Mouse (Mus musculus): ENCODE data around the gene Thsd4. TPM values are rescaled to one million over a fixed set of nuclear protein-coding genes. Genes with fewer than 3 reads are reported as not detected.

Thsd4 gene
- polyA plus RNA-seq, 1 experiment from 2014 or later = 20.2 TPM

- H3K27ac ChIP-seq (ENCODE audit: low read length) = no peak overlapping the region
- no peaks in the 10 kb centered on the region for H3K36me3 ChIP-seq (ENCODE audit: control insufficient read depth, insufficient read depth, low read length)
- no peaks in the 10 kb centered on the region for H3K27me3 ChIP-seq (replicated peaks; ENCODE audit: control insufficient read depth, insufficient read depth, low read length)
- WGBS = 68% methylated on average over 6 of the region's 6 CpGs
- H3K9ac ChIP-seq (ENCODE audit: low read depth, low read length) = no peak overlapping the region
- H3K4me1 ChIP-seq (ENCODE audit: control insufficient read depth, insufficient read depth, low read length) = no peaks in the 10 kb centered on the region
- no peaks in the 10 kb centered on the region for H3K9me3 ChIP-seq (ENCODE audit: control insufficient read depth, low read length)
- no peak overlapping the region for H3K4me3 ChIP-seq (ENCODE audit: low read length)
- H3K4me2 ChIP-seq (ENCODE audit: low read depth, low read length) = no peak overlapping the region
- ATAC-seq = 0 out of 2 replicates have a peak, but pooled peaks have one; percentile 3
Observed at GRCm38 (mm10) chr9:60218396-60218795, 303.4 kb downstream of the Thsd4 start.

GRCm38 (mm10) chr9:60216029-60216428 is 305.8 kb downstream of the Thsd4 start:
- H3K9ac ChIP-seq (ENCODE audit: low read depth, low read length) = no peak overlapping the region
- no peaks in the 10 kb centered on the region for H3K9me3 ChIP-seq (ENCODE audit: control insufficient read depth, low read length)
- 83% methylated on average over 6 of the region's 6 CpGs for WGBS
- H3K4me2 ChIP-seq (ENCODE audit: low read depth, low read length) = no peak overlapping the region
- H3K27ac ChIP-seq (ENCODE audit: low read length) = no peak overlapping the region
- H3K36me3 ChIP-seq (ENCODE audit: control insufficient read depth, insufficient read depth, low read length) = no peaks in the 10 kb centered on the region
- ATAC-seq = no peak
- H3K4me3 ChIP-seq (ENCODE audit: low read length) = no peak overlapping the region
- no peaks in the 10 kb centered on the region for H3K27me3 ChIP-seq (replicated peaks; ENCODE audit: control insufficient read depth, insufficient read depth, low read length)
- H3K4me1 ChIP-seq (ENCODE audit: control insufficient read depth, insufficient read depth, low read length) = no peaks in the 10 kb centered on the region

GRCm38 (mm10) chr9:60213111-60213510 is 308.7 kb downstream of the Thsd4 start:
- Histone ChIP-seq H3K9ac (ENCODE audit: low read depth, low read length) (no peak overlapping the region), H3K36me3 (ENCODE audit: control insufficient read depth, insufficient read depth, low read length) (no peaks in the 10 kb centered on the region), H3K4me2 (ENCODE audit: low read depth, low read length) (no peak overlapping the region), H3K27ac (ENCODE audit: low read length) (no peak overlapping the region), H3K4me1 (ENCODE audit: control insufficient read depth, insufficient read depth, low read length) (no peaks in the 10 kb centered on the region), H3K4me3 (ENCODE audit: low read length) (no peak overlapping the region), H3K9me3 (ENCODE audit: control insufficient read depth, low read length) (no peaks in the 10 kb centered on the region), H3K27me3 (replicated peaks; ENCODE audit: control insufficient read depth, insufficient read depth, low read length) (no peaks in the 10 kb centered on the region)
- 46% methylated on average over 1 of the region's 1 CpGs for WGBS
- ATAC-seq = no peak

DNA sequence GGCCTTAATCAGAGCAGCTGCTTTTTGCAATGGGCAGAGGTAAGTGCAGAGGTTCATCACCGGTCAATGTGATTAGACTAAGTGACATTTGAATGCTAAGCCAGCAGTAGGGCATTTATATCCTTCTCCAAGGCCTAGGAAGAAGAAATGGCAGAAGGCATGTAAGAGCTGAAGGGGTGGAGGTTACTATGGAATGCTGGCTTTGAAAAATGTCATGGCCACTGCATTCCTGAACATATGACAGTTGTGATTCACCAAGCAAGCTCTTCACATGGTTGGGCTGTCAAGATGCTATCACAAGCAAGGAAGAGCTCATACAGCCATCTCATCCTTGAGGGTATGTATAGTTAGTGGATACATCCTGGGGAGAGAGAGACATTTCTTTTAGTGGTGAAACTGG is 313.0 kb downstream of the Thsd4 start:
- no peak overlapping the region for H3K4me3 ChIP-seq (ENCODE audit: low read length)
- ATAC-seq = no peak
- H3K9me3 ChIP-seq (ENCODE audit: control insufficient read depth, low read length) = no peaks in the 10 kb centered on the region
- H3K9ac ChIP-seq (ENCODE audit: low read depth, low read length) = no peak overlapping the region
- no peaks in the 10 kb centered on the region for H3K27me3 ChIP-seq (replicated peaks; ENCODE audit: control insufficient read depth, insufficient read depth, low read length)
- H3K4me1 ChIP-seq (ENCODE audit: control insufficient read depth, insufficient read depth, low read length) = no peaks in the 10 kb centered on the region
- 83% methylated on average over 1 of the region's 1 CpGs for WGBS
- H3K36me3 ChIP-seq (ENCODE audit: control insufficient read depth, insufficient read depth, low read length) = no peaks in the 10 kb centered on the region
- H3K27ac ChIP-seq (ENCODE audit: low read length) = no peak overlapping the region
- H3K4me2 ChIP-seq (ENCODE audit: low read depth, low read length) = no peak overlapping the region

DNA sequence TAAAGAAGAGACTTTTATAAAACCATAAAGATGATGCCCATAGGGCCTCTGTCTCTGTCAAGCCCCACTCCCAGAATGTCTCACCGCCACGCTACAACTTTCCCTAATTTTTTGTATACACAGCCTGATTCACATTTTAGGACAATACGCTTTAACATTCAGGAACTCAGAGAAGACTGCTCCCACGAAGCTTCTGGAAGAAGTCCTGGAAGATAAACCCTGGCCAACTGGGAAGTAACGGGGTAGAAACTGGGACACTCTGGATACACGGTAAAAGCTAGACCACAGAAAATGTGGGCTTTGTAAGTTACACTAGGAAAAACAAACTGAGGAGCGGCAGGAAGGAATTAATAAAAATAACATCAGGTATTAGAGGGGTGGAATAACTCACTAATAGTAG is 318.7 kb downstream of the Thsd4 start:
- Histone ChIP-seq H3K27ac (ENCODE audit: low read length) (no peak overlapping the region), H3K4me1 (ENCODE audit: control insufficient read depth, insufficient read depth, low read length) (no peaks in the 10 kb centered on the region), H3K36me3 (ENCODE audit: control insufficient read depth, insufficient read depth, low read length) (no peaks in the 10 kb centered on the region), H3K4me2 (ENCODE audit: low read depth, low read length) (no peak overlapping the region), H3K27me3 (replicated peaks; ENCODE audit: control insufficient read depth, insufficient read depth, low read length) (no peaks in the 10 kb centered on the region), H3K9ac (ENCODE audit: low read depth, low read length) (no peak overlapping the region), H3K9me3 (ENCODE audit: control insufficient read depth, low read length) (no peaks in the 10 kb centered on the region), H3K4me3 (ENCODE audit: low read length) (no peak overlapping the region)
- 72% methylated on average over 7 of the region's 7 CpGs for WGBS
- ATAC-seq = no peak

- Histone ChIP-seq H3K4me3 (ENCODE audit: low read length) (no peak overlapping the region), H3K4me2 (ENCODE audit: low read depth, low read length) (no peak overlapping the region), H3K27me3 (replicated peaks; ENCODE audit: control insufficient read depth, insufficient read depth, low read length) (no peaks in the 10 kb centered on the region), H3K4me1 (ENCODE audit: control insufficient read depth, insufficient read depth, low read length) (no peaks in the 10 kb centered on the region), H3K27ac (ENCODE audit: low read length) (no peak overlapping the region), H3K36me3 (ENCODE audit: control insufficient read depth, insufficient read depth, low read length) (no peaks in the 10 kb centered on the region), H3K9ac (ENCODE audit: low read depth, low read length) (no peak overlapping the region), H3K9me3 (ENCODE audit: control insufficient read depth, low read length) (no peaks in the 10 kb centered on the region)
- WGBS = 77% methylated on average over 2 of the region's 2 CpGs
- no peak for ATAC-seq
Observed at GRCm38 (mm10) chr9:60200436-60200835, 321.4 kb downstream of the Thsd4 start.

DNA sequence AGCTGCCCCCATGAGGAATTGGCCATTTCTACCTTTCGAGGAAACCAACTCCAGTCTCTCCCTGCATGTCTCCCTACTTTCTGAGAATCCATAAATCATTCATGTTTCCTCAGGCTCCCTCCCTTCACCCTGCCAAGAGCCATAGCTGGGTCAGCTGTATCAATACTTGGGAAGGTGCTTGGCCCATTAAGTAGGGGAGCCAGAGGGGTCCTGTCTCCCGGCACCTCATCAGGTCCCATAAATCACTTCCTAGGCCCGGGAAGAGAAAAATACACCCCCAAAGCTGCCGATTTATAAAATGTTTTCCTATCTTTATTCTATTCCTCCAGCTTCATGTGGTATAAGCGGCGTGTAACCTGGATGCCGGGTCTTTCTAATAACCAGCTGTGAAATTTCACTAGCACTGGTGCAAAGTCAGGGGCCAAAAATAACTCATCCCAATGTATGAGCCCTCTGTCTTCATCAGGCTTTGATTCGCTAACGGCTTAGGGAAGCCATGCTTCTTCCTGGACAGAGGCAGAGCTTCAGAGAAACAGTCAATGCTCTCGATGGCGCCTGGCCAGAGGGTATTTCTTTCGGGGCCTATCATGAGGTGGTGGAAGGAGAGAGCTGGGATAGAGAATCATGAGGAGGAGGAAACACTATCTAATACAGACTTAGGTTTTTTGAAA is 323.2 kb downstream of the Thsd4 start:
- H3K4me1 ChIP-seq (ENCODE audit: control insufficient read depth, insufficient read depth, low read length) = no peaks in the 10 kb centered on the region
- H3K4me2 ChIP-seq (ENCODE audit: low read depth, low read length) = no peak overlapping the region
- H3K9ac ChIP-seq (ENCODE audit: low read depth, low read length) = no peak overlapping the region
- no peaks in the 10 kb centered on the region for H3K9me3 ChIP-seq (ENCODE audit: control insufficient read depth, low read length)
- no peak for ATAC-seq
- no peak overlapping the region for H3K4me3 ChIP-seq (ENCODE audit: low read length)
- H3K27me3 ChIP-seq (replicated peaks; ENCODE audit: control insufficient read depth, insufficient read depth, low read length) = no peaks in the 10 kb centered on the region
- H3K36me3 ChIP-seq (ENCODE audit: control insufficient read depth, insufficient read depth, low read length) = no peaks in the 10 kb centered on the region
- WGBS = 82% methylated on average over 12 of the region's 12 CpGs
- no peak overlapping the region for H3K27ac ChIP-seq (ENCODE audit: low read length)

DNA sequence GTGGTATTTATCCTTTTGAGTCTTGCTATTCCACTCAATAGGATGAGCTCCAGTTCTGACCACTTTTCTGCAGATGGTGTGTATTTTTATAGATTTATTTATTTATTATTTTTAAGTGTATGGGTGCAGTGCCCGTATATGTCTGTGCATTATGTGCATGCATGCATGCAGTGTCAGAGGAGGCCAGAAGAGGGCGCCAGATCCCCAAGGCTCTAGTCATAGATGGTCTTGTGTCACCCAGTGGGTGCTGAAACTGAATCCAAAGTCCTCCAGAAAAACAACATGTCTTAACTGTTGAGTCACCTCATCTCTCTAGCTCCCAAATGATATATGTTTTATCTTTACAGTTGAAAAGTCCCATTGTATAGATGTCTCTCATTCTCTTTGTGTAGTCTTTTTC is 326.3 kb downstream of the Thsd4 start:
- Histone ChIP-seq H3K27me3 (replicated peaks; ENCODE audit: control insufficient read depth, insufficient read depth, low read length) (no peaks in the 10 kb centered on the region), H3K36me3 (ENCODE audit: control insufficient read depth, insufficient read depth, low read length) (no peaks in the 10 kb centered on the region), H3K27ac (ENCODE audit: low read length) (no peak overlapping the region), H3K4me3 (ENCODE audit: low read length) (no peak overlapping the region), H3K4me2 (ENCODE audit: low read depth, low read length) (no peak overlapping the region), H3K4me1 (ENCODE audit: control insufficient read depth, insufficient read depth, low read length) (no peaks in the 10 kb centered on the region), H3K9ac (ENCODE audit: low read depth, low read length) (no peak overlapping the region), H3K9me3 (ENCODE audit: control insufficient read depth, low read length) (no peaks in the 10 kb centered on the region)
- 82% methylated on average over 2 of the region's 2 CpGs for WGBS
- ATAC-seq = no peak

DNA sequence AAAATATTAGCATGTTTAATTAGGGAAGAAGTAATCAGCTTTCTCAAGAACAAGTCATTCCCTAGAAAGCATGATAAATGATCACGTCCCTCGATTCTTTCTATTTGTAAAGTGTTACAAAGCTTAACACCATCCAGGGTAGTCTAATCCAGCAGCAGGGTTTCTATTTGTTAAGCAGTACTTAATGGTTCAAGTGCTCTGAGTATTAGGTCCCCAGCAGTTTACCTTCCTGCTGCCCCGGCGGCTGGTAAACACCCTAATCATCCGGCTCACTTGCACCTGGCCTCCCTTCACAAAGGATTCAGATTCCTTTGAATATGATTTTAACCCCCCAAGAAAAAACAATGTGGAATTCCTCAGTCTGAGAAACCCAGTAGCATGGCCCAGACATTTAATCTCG is 326.9 kb downstream of the Thsd4 start:
- 70% methylated on average over 6 of the region's 6 CpGs for WGBS
- no peaks in the 10 kb centered on the region for H3K27me3 ChIP-seq (replicated peaks; ENCODE audit: control insufficient read depth, insufficient read depth, low read length)
- H3K9me3 ChIP-seq (ENCODE audit: control insufficient read depth, low read length) = no peaks in the 10 kb centered on the region
- no peak overlapping the region for H3K4me2 ChIP-seq (ENCODE audit: low read depth, low read length)
- ATAC-seq = no peak
- H3K27ac ChIP-seq (ENCODE audit: low read length) = no peak overlapping the region
- no peak overlapping the region for H3K4me3 ChIP-seq (ENCODE audit: low read length)
- no peaks in the 10 kb centered on the region for H3K36me3 ChIP-seq (ENCODE audit: control insufficient read depth, insufficient read depth, low read length)
- no peak overlapping the region for H3K9ac ChIP-seq (ENCODE audit: low read depth, low read length)
- no peaks in the 10 kb centered on the region for H3K4me1 ChIP-seq (ENCODE audit: control insufficient read depth, insufficient read depth, low read length)

GRCm38 (mm10) chr9:60192321-60192720 is 329.5 kb downstream of the Thsd4 start:
- Histone ChIP-seq H3K9ac (ENCODE audit: low read depth, low read length) (no peak overlapping the region), H3K36me3 (ENCODE audit: control insufficient read depth, insufficient read depth, low read length) (no peaks in the 10 kb centered on the region), H3K27ac (ENCODE audit: low read length) (no peak overlapping the region), H3K4me1 (ENCODE audit: control insufficient read depth, insufficient read depth, low read length) (no peaks in the 10 kb centered on the region; the same call in 1 of the 2 replicates), H3K4me3 (ENCODE audit: low read length) (no peak overlapping the region), H3K9me3 (ENCODE audit: control insufficient read depth, low read length) (no peaks in the 10 kb centered on the region), H3K4me2 (ENCODE audit: low read depth, low read length) (no peak overlapping the region), H3K27me3 (replicated peaks; ENCODE audit: control insufficient read depth, insufficient read depth, low read length) (no peaks in the 10 kb centered on the region)
- ATAC-seq = no peak
- 67% methylated on average over 5 of the region's 5 CpGs for WGBS
